Mouse (Mus musculus): ENCODE measurements around the gene Ddc. TPM values are rescaled to one million over a fixed set of nuclear protein-coding genes. Genes with fewer than 3 reads are reported as not detected.

The Ddc gene
- polyA plus RNA-seq, 1 experiment from 2014 or later, result 12.4 TPM

DNA sequence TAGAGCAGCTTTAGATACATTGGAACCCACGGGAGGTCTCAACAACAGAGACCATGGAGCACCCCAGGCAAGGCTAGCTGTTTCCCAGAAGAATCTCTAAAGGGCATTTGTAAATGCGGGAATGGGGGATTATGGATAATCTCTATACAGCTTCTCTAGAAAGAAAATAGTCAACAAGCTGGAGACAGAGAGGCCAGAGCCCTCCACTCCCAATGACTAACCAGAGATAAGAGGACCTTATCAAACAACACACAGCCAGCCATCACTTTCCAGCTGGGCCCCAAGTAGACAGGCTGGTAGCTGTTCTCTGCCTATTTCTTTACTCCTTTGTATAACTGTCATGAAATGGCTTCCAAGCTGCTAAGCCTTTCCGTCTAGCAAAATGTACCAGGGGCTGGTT, 82.2 kb downstream of the Ddc start:
- Histone ChIP-seq H3K4me2 (replicated peaks; ENCODE audit: low read depth, low read length) (no peak overlapping the region), H3K27me3 (replicated peaks; ENCODE audit: insufficient read depth, low read length) (no peaks in the 10 kb centered on the region), H3K27ac (ENCODE audit: low read length) (no peak overlapping the region), H3K4me1 (ENCODE audit: insufficient read depth, low read depth, low read length) (peaks cover 2% of the 10 kb centered on the region; the same call in 1 of the 2 replicates), H3K36me3 (ENCODE audit: insufficient read depth, low read length) (no peaks in the 10 kb centered on the region), H3K9me3 (ENCODE audit: low read length) (no peaks in the 10 kb centered on the region), H3K9ac (replicated peaks; ENCODE audit: low read depth) (no peak overlapping the region), H3K4me3 (ENCODE audit: low read depth, low read length) (no peak overlapping the region)
- no peak for DNase-seq (ENCODE audit: low spot score)
- WGBS, result 63% methylated on average over 3 of the region's 3 CpGs
- TF ChIP-seq EP300 (IDR thresholded peaks at IDR 0.05), result no peak
- no peak for TF ChIP-seq CTCF (IDR thresholded peaks at IDR 0.05)
- ATAC-seq, result no peak

DNA sequence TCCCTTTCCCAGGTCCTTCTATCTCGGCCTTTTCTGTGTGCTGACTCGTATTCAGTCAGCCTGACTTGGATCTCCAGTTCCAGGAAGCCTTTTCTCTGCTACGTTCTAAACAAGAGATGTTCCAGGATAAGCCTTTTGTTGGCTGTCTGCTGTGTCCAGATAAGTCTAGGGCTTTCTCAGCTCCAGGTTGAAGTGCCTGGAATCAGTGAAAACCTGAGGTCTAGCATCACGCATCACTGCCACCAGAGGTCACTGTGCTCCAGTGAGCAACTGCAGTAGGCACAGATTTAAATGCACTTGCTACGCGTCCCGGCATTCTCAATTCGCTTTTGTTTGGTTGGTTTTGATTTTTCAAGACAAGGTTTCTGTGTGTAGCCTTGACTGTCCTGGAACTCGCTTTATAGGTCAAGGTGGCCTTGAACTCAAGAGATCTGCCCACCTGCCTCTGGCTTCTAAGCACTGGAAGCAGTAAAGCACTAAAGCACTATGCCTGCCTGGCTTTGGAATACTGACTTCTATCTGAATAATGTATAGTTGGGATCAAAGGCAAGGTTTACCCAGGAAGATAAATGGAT, 86.0 kb downstream of the Ddc start:
- Histone ChIP-seq H3K4me2 (replicated peaks; ENCODE audit: low read depth, low read length) (peak overlapping the region; percentile 22; the same call in 1 of the 2 replicates), H3K9ac (replicated peaks; ENCODE audit: low read depth) (no peak overlapping the region), H3K9me3 (ENCODE audit: low read length) (no peaks in the 10 kb centered on the region), H3K4me3 (ENCODE audit: low read depth, low read length) (no peak overlapping the region), H3K27me3 (replicated peaks; ENCODE audit: insufficient read depth, low read length) (no peaks in the 10 kb centered on the region), H3K36me3 (ENCODE audit: insufficient read depth, low read length) (no peaks in the 10 kb centered on the region), H3K27ac (ENCODE audit: low read length) (no peak overlapping the region), H3K4me1 (ENCODE audit: insufficient read depth, low read depth, low read length) (no peaks in the 10 kb centered on the region)
- peak; percentile 96 for TF ChIP-seq CTCF (IDR thresholded peaks at IDR 0.05)
- TF ChIP-seq EP300 (IDR thresholded peaks at IDR 0.05), result no peak
- peak; percentile 21; the same call in 1 of the 2 replicates for ATAC-seq
- WGBS, result 16% methylated on average over 9 of the region's 9 CpGs
- DNase-seq (ENCODE audit: low spot score), result peak; percentile 85

DNA sequence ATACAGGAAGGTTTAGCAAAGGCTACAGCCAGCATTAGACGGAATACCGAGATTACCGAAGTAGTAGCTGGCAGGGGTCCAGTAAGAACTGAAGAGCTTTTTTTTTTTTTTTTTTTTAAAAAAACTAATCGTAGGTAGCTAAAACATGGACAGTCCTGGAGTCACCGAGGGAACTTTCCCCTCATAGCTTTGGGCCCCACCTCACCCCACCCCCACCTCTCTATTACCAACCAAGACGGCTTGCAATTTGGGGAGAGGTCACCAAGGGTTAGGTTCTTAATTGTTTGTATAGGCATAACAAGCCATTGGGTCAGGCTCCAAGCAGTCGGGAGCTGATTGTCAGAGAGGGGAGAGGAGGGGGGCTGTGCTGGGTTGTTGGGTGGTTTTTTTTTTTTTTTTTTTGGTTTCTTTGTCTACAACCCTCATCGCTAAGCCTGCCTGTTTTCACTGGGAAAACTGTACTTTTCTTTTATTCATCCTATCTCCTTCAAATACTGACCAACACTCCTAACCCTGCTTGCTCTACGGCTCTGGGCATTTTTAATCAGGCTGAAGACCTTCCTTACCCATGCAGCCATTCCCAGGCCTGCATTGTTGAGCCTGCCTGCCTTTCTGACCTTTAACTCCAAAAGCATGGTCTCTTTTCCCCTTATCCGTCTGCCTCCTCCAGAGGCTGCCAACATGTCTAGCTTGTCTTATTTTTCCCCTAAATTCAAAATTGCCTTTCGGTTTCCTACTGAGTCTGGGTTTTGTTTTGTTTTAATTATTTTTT, 88.4 kb downstream of the Ddc start:
- no peak for TF ChIP-seq EP300 (IDR thresholded peaks at IDR 0.05)
- no peak for TF ChIP-seq CTCF (IDR thresholded peaks at IDR 0.05)
- Histone ChIP-seq H3K36me3 (ENCODE audit: insufficient read depth, low read length) (no peaks in the 10 kb centered on the region), H3K27me3 (replicated peaks; ENCODE audit: insufficient read depth, low read length) (no peaks in the 10 kb centered on the region), H3K9ac (replicated peaks; ENCODE audit: low read depth) (peak overlapping the region; percentile 69), H3K4me1 (ENCODE audit: insufficient read depth, low read depth, low read length) (no peaks in the 10 kb centered on the region), H3K9me3 (ENCODE audit: low read length) (no peaks in the 10 kb centered on the region), H3K4me2 (replicated peaks; ENCODE audit: low read depth, low read length) (peak overlapping the region; percentile 89), H3K27ac (ENCODE audit: low read length) (peak overlapping the region; percentile 92), H3K4me3 (ENCODE audit: low read depth, low read length) (peak overlapping the region; percentile 69)
- DNase-seq (ENCODE audit: low spot score) (peak; percentile 50), ATAC-seq (no peak)
- 7% methylated on average over 11 of the region's 11 CpGs for WGBS

- H3K4me2 ChIP-seq (replicated peaks; ENCODE audit: low read depth, low read length), result peak within 1 kb of the TSS; percentile 89
- ATAC-seq, result peak; percentile 98
- H3K4me1 ChIP-seq (ENCODE audit: insufficient read depth, low read depth, low read length), result no peaks in the 10 kb centered on the region
- no peaks in the 10 kb centered on the region for H3K36me3 ChIP-seq (ENCODE audit: insufficient read depth, low read length)
- under 1% methylated on average over 52 of the region's 53 CpGs for WGBS
- no peaks in the 10 kb centered on the region for H3K9me3 ChIP-seq (ENCODE audit: low read length)
- DNase-seq (ENCODE audit: low spot score), result peak; percentile 98
- H3K27ac ChIP-seq (ENCODE audit: low read length), result peak within 1 kb of the TSS; percentile 92
- H3K27me3 ChIP-seq (replicated peaks; ENCODE audit: insufficient read depth, low read length), result no peaks in the 10 kb centered on the region
- peak within 1 kb of the TSS; percentile 69 for H3K4me3 ChIP-seq (ENCODE audit: low read depth, low read length)
- peak; percentile 44 for TF ChIP-seq CTCF (IDR thresholded peaks at IDR 0.05)
- TF ChIP-seq EP300 (IDR thresholded peaks at IDR 0.05), result no peak
- peak within 1 kb of the TSS; percentile 69 for H3K9ac ChIP-seq (replicated peaks; ENCODE audit: low read depth)
Observed at GRCm38 (mm10) chr11:11808820-11809403, 89.0 kb downstream of the Ddc start, which contains the start of gene Fignl1. Gene Fignl1, minus strand, starts transcription at chr11:11808962.

GRCm38 (mm10) chr11:11808035-11808819, 89.7 kb downstream of the Ddc start:
- Histone ChIP-seq H3K4me2 (replicated peaks; ENCODE audit: low read depth, low read length) (peak overlapping the region; percentile 89), H3K27ac (ENCODE audit: low read length) (peak overlapping the region; percentile 54; the same call in 1 of the 2 replicates), H3K9me3 (ENCODE audit: low read length) (no peaks in the 10 kb centered on the region), H3K4me3 (ENCODE audit: low read depth, low read length) (peak overlapping the region; percentile 69), H3K4me1 (ENCODE audit: insufficient read depth, low read depth, low read length) (no peaks in the 10 kb centered on the region), H3K36me3 (ENCODE audit: insufficient read depth, low read length) (no peaks in the 10 kb centered on the region), H3K27me3 (replicated peaks; ENCODE audit: insufficient read depth, low read length) (no peaks in the 10 kb centered on the region), H3K9ac (replicated peaks; ENCODE audit: low read depth) (peak overlapping the region; percentile 43; the same call in 1 of the 2 replicates)
- ATAC-seq, result no peak; the same call in 1 of the 2 replicates
- TF ChIP-seq CTCF (IDR thresholded peaks at IDR 0.05) (no peak), EP300 (IDR thresholded peaks at IDR 0.05) (no peak)
- no peak for DNase-seq (ENCODE audit: low spot score)
- 6% methylated on average over 25 of the region's 25 CpGs for WGBS
